Mouse (Mus musculus): Measurements from ENCODE around the gene Tcp11l1. TPM values are rescaled to one million over a fixed set of nuclear protein-coding genes. Genes with fewer than 3 reads are reported as not detected.

Tcp11l1 gene
- polyA plus RNA-seq, 1 experiment from 2014 or later, result 68.4 TPM

DNA sequence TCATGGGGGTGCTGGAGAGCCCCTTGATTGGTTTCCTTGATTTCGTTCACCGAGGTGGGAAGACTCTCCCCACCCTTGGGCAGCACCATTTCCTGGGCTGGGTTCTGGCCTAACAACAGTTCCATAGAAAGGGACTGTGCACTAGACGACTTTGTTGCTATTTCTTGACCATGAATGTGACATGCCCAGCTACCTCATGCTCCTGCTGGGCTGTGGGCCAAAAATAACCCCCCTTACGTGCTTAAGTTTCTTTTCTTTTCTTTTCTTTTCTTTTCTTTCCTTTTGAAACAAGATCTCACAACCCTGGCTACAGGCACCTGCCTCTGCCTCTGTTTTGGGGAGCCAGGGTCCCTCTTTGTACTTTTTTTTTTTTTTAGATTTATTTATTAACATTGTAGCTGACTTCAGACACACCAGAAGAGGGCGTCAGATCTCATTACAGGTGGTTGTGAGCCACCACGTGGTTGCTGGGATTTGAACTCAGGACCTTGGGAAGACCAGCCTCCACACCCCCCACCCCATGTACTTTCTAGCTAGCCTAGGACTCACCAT is 2.1 kb downstream of the Tcp11l1 start:
- ATAC-seq (ENCODE audit: low FRiP score, low read depth), result no peak

DNA sequence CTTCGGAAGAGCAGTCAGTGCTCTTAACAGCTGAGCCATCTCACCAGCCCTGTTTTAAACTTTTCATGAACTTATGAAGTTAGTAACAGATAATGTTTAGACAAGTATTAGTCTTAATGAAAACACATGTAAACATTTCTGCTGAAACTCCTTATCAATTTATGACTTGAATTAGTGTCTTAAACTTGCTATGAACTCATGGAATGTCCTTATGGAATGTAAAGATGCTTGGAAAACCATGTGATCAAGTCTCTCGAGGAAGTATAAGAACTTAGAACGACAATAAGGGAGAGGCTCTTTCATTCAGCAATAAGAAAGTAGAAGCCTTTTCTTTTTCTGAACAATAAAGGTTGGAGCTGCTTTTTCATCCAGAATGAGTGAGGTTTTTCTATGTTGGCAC is 7.6 kb downstream of the Tcp11l1 start:
- Histone ChIP-seq H3K27ac (replicated peaks) (no peak overlapping the region), H3K4me3 (no peak overlapping the region), H3K4me1 (no peaks in the 10 kb centered on the region; the same call in 1 of the 2 replicates), H3K27me3 (no peaks in the 10 kb centered on the region), H3K4me2 (replicated peaks) (no peak overlapping the region), H3K9ac (replicated peaks) (no peak overlapping the region), H3K9me3 (no peaks in the 10 kb centered on the region), H3K36me3 (peaks cover 22% of the 10 kb centered on the region)
- 88% methylated on average over 3 of the region's 3 CpGs for WGBS
- no peak for ATAC-seq (ENCODE audit: low FRiP score, low read depth)

More for the DNA sequence above, 2.1 kb downstream of the Tcp11l1 start:
- WGBS, result 75% methylated on average over 6 of the region's 6 CpGs
- H3K4me3 ChIP-seq, result no peak overlapping the region
- H3K9me3 ChIP-seq, result no peaks in the 10 kb centered on the region
- H3K4me2 ChIP-seq (replicated peaks), result no peak overlapping the region
- peaks cover 20% of the 10 kb centered on the region for H3K4me1 ChIP-seq
- 0 out of 2 replicates have a peak overlapping the region, but pooled peaks have one; percentile 15 for H3K27ac ChIP-seq (replicated peaks)
- peaks cover 7% of the 10 kb centered on the region for H3K27me3 ChIP-seq
- no peak overlapping the region for H3K9ac ChIP-seq (replicated peaks)
- H3K36me3 ChIP-seq, result peaks cover 14% of the 10 kb centered on the region

DNA sequence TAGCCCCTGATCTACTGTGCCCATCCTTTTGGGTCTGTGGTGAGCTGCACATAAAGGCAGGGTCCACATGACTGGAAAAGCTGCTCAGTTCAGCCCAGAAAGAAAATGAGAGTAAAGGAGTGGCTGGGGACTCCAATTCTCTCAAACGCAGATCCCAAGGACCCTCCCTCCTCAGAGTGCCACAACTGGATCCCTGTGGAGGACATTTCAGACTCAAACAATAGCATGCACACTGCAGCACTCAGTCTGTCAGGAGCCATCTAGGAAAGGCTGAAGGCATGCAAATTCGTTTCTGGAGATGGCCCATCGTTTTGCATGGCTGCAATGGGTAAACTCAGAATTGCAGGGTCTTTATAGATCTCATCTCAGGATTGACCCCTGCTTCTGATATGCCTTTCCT is 8.8 kb downstream of the Tcp11l1 start:
- Histone ChIP-seq H3K27ac (replicated peaks) (no peak overlapping the region), H3K4me3 (no peak overlapping the region), H3K9ac (replicated peaks) (no peak overlapping the region), H3K9me3 (no peaks in the 10 kb centered on the region), H3K4me2 (replicated peaks) (no peak overlapping the region), H3K4me1 (no peaks in the 10 kb centered on the region; the same call in 1 of the 2 replicates), H3K27me3 (no peaks in the 10 kb centered on the region), H3K36me3 (peaks cover 18% of the 10 kb centered on the region)
- 66% methylated on average over 3 of the region's 3 CpGs for WGBS
- ATAC-seq (ENCODE audit: low FRiP score, low read depth), result no peak

DNA sequence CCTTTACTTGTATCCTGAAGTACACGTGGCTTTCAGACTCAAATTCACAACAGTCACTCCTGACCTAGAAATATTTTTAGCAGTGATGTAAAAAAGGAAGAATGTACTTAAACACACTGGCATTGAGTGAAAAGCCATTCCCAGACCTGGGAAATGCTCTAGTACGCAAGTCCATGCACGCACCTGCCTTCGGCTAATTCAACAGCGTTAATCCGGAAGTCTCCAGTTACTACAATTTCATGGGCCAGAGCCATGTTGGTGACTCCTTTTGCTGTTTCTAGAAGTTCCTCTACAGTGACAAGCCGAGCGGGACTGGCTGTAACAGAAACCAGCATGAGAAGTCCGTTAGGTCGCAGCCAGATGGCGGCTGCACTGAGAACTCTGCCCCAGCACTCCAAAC is 12.3 kb downstream of the Tcp11l1 start:
- H3K9ac ChIP-seq (replicated peaks), result no peak overlapping the region
- peaks cover 13% of the 10 kb centered on the region; the same call in 1 of the 2 replicates for H3K36me3 ChIP-seq
- no peaks in the 10 kb centered on the region for H3K27me3 ChIP-seq
- 90% methylated on average over 11 of the region's 11 CpGs for WGBS
- no peak for ATAC-seq (ENCODE audit: low FRiP score, low read depth)
- H3K4me3 ChIP-seq, result no peak overlapping the region
- H3K9me3 ChIP-seq, result no peaks in the 10 kb centered on the region
- H3K4me2 ChIP-seq (replicated peaks), result no peak overlapping the region
- H3K27ac ChIP-seq (replicated peaks), result no peak overlapping the region
- no peaks in the 10 kb centered on the region for H3K4me1 ChIP-seq

DNA sequence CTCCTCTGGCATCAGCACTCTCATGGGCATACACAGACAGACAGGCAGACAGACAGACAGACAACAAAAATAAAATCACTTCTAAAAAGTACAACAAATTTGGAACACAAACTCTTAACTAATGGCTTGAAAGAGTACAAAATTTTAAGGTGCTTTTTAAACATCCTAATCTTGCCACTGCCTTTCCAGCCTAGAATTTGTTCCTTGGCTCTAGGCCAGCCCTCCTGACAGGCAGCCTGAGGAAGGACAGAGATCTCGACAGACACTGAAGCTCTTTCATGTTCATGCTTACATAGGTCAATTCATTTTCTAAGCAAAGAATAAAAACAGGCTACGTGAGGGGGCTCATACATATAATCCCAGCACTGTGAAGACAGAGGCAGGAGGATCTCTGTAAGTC is 19.4 kb downstream of the Tcp11l1 start:
- H3K36me3 ChIP-seq, result peaks cover 4% of the 10 kb centered on the region; the same call in 1 of the 2 replicates
- no peak overlapping the region for H3K9ac ChIP-seq (replicated peaks)
- no peak for ATAC-seq (ENCODE audit: low FRiP score, low read depth)
- no peak overlapping the region for H3K27ac ChIP-seq (replicated peaks)
- 83% methylated on average over 2 of the region's 2 CpGs for WGBS
- H3K4me2 ChIP-seq (replicated peaks), result no peak overlapping the region
- H3K9me3 ChIP-seq, result no peaks in the 10 kb centered on the region
- H3K4me3 ChIP-seq, result no peak overlapping the region
- H3K27me3 ChIP-seq, result no peaks in the 10 kb centered on the region
- H3K4me1 ChIP-seq, result no peaks in the 10 kb centered on the region

DNA sequence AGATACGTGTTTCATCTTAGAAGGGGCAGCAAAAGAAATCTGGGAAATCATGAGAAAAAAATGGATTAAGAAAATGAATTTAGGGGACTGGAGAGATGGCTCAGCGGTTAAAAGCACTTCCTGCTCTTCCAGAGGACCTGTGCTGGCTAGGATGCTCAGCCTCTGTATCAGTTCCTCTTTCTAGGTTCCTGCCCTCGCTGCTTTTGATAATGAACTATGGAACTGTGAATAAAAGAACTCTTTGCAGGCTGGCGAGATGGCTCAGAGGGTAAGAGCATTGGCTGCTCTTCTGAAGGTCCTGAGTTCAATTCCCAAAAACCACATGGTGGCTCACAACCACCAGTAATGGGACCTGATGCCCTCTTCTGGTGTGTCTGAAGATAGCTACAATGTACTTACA is 21.2 kb downstream of the Tcp11l1 start:
- Histone ChIP-seq H3K9me3 (no peaks in the 10 kb centered on the region), H3K4me1 (no peaks in the 10 kb centered on the region), H3K4me3 (no peak overlapping the region), H3K36me3 (no peaks in the 10 kb centered on the region), H3K4me2 (replicated peaks) (no peak overlapping the region), H3K27ac (replicated peaks) (no peak overlapping the region), H3K9ac (replicated peaks) (no peak overlapping the region), H3K27me3 (no peaks in the 10 kb centered on the region)
- no peak for ATAC-seq (ENCODE audit: low FRiP score, low read depth)
- 83% methylated on average over 4 of the region's 4 CpGs for WGBS

DNA sequence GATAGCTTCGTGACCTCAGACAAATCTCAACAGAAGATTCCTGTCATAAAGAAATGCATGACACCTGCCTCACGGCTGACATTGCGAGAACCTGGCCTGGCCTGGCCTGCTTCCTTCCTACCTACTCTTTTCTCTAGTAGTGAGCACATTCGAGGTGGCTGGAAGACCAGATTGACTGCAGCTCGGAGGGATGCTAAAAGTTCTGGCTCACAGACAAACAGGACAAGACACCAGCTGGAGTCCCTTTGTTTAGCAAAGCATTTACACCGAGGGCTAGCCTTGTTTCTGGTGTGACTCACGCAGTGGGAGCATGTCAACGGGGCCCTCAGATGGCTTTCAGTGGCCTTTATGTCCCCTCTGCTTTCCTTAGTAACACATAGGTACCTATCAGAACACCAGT is 23.2 kb downstream of the Tcp11l1 start:
- WGBS, result 82% methylated on average over 8 of the region's 8 CpGs
- Histone ChIP-seq H3K4me1 (peaks cover 6% of the 10 kb centered on the region; the same call in 1 of the 2 replicates), H3K9ac (replicated peaks) (no peak overlapping the region), H3K36me3 (peaks cover 9% of the 10 kb centered on the region), H3K27ac (replicated peaks) (no peak overlapping the region), H3K27me3 (no peaks in the 10 kb centered on the region), H3K4me2 (replicated peaks) (no peak overlapping the region), H3K4me3 (no peak overlapping the region), H3K9me3 (no peaks in the 10 kb centered on the region)
- no peak for ATAC-seq (ENCODE audit: low FRiP score, low read depth)

DNA sequence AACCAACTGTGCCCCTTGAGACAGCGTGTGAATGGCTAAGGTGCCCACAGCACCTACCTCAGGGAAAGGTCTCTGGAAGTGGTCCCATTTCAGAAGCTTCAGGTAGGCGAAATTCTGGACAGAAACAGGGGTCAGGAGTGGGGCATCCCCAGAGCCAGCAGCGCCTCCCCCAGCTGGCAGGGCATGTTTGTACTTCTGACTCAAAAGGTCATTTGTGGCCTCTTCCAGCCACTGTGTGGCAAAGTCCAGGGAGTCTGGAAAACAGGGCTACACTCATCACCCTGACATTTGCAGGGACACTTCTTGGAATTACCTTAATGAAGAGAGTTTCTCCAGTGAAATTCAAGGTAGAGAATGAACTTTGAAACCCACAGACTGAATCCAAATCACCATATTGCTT is 23.6 kb downstream of the Tcp11l1 start:
- H3K4me3 ChIP-seq, result no peak overlapping the region
- H3K27ac ChIP-seq (replicated peaks), result no peak overlapping the region
- WGBS, result 80% methylated on average over 3 of the region's 3 CpGs
- peaks cover 6% of the 10 kb centered on the region; the same call in 1 of the 2 replicates for H3K4me1 ChIP-seq
- no peak overlapping the region for H3K9ac ChIP-seq (replicated peaks)
- peaks cover 13% of the 10 kb centered on the region for H3K36me3 ChIP-seq
- no peak for ATAC-seq (ENCODE audit: low FRiP score, low read depth)
- no peaks in the 10 kb centered on the region for H3K27me3 ChIP-seq
- H3K4me2 ChIP-seq (replicated peaks), result no peak overlapping the region
- H3K9me3 ChIP-seq, result no peaks in the 10 kb centered on the region

DNA sequence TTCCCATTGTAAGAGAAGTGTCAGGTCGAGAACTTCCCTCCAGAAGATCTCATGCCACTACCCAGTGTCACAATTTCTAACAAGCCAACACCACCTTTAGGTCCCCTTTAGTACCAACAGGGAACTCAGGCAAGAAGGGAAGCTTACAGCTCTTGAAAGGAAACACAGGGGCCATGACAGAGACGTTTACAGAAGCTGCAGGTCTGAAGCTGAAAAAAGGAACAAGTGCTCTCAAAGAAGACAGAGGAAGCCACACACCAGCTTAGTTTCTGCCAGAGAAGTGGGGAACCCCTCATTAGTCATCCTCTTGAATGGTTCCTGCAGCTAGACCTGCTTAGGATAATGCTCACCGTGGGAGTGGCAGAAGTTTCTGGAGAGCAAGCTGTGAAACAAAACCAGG is 24.7 kb downstream of the Tcp11l1 start:
- Histone ChIP-seq H3K27me3 (no peaks in the 10 kb centered on the region), H3K4me1 (peaks cover 6% of the 10 kb centered on the region; the same call in 1 of the 2 replicates), H3K9ac (replicated peaks) (no peak overlapping the region), H3K4me3 (no peak overlapping the region), H3K4me2 (replicated peaks) (no peak overlapping the region), H3K36me3 (peaks cover 17% of the 10 kb centered on the region), H3K9me3 (no peaks in the 10 kb centered on the region), H3K27ac (replicated peaks) (no peak overlapping the region)
- WGBS, result 73% methylated on average over 3 of the region's 3 CpGs
- ATAC-seq (ENCODE audit: low FRiP score, low read depth), result no peak

DNA sequence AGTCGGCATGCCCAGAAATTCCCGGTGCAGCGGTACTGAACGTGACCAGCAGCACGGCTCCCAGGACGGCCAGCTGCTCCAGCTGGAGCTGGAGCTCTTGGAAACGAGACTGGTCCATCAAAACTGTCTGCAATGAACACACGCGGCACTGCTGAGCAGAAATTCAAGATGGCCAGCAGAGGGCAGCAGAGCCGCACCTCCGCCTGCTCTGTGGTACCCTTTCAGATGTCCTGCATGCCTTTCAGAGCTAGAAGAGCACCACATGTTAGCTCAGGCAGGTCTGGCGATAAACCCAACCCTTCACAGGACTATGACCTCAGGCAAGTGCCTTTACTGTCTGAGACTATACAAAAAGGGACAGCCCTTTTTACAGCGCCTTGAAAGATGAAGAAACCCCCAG is 26.6 kb downstream of the Tcp11l1 start:
- peak; percentile 89 for ATAC-seq (ENCODE audit: low FRiP score, low read depth)
- peaks cover 36% of the 10 kb centered on the region for H3K36me3 ChIP-seq
- WGBS, result 10% methylated on average over 13 of the region's 13 CpGs

DNA sequence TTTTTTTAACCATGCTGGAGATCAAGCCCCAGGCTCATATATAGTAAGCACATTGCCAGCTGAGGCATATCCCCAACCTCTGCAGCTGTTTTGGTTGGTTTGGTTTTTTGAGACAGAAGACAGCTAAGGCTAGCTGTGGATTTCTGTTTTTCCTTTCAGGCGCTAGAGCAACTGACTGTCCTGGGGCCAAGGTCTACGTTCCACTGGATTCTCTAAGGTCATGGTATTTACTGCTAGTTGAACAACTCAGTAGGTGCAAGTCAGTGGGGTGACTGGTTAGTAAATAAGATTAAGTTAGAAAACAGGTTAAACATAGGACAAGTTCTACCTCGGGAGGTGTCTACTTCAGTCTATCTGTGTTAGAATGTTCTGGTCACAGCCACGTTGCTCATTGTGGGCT is 27.2 kb downstream of the Tcp11l1 start:
- 92% methylated on average over 4 of the region's 4 CpGs for WGBS

More for the DNA sequence above, 26.6 kb downstream of the Tcp11l1 start:
- Histone ChIP-seq H3K27ac (replicated peaks) (no peak overlapping the region), H3K4me3 (no peak overlapping the region), H3K4me1 (peaks cover 6% of the 10 kb centered on the region; the same call in 1 of the 2 replicates), H3K27me3 (no peaks in the 10 kb centered on the region), H3K9ac (replicated peaks) (no peak overlapping the region), H3K9me3 (no peaks in the 10 kb centered on the region), H3K4me2 (replicated peaks) (no peak overlapping the region)

DNA sequence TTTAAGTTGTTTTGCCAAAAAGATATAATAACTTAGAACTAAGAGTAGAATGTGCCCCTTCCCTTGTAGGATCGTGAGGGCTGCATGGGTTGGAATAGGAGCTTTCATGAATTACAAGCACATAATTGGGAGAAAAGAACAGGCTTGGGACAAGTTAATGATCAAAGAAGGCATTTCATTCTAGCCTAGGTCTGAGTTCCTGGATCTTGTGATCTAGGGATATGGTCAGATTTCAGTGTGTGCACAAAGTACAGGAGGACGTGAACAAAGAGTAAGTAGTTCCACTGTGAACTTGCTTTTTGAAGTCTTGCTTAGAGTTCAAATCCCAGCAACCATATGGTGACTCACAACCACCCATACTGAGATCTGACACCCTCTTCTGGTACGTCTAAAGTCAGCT is 34.6 kb downstream of the Tcp11l1 start:
- Histone ChIP-seq H3K4me3 (no peak overlapping the region), H3K4me2 (replicated peaks) (no peak overlapping the region), H3K9me3 (no peaks in the 10 kb centered on the region), H3K9ac (replicated peaks) (no peak overlapping the region), H3K4me1 (no peaks in the 10 kb centered on the region), H3K36me3 (peaks cover 36% of the 10 kb centered on the region), H3K27ac (replicated peaks) (no peak overlapping the region), H3K27me3 (no peaks in the 10 kb centered on the region)
- no peak for ATAC-seq (ENCODE audit: low FRiP score, low read depth)
- WGBS, result 85% methylated on average over 3 of the region's 3 CpGs

More for the DNA sequence above, 27.2 kb downstream of the Tcp11l1 start:
- no peak for ATAC-seq (ENCODE audit: low FRiP score, low read depth)
- H3K27ac ChIP-seq (replicated peaks), result no peak overlapping the region
- no peaks in the 10 kb centered on the region for H3K9me3 ChIP-seq
- peaks cover 39% of the 10 kb centered on the region for H3K36me3 ChIP-seq
- H3K9ac ChIP-seq (replicated peaks), result no peak overlapping the region
- no peak overlapping the region for H3K4me3 ChIP-seq
- H3K27me3 ChIP-seq, result no peaks in the 10 kb centered on the region
- peaks cover 6% of the 10 kb centered on the region; the same call in 1 of the 2 replicates for H3K4me1 ChIP-seq
- H3K4me2 ChIP-seq (replicated peaks), result no peak overlapping the region

DNA sequence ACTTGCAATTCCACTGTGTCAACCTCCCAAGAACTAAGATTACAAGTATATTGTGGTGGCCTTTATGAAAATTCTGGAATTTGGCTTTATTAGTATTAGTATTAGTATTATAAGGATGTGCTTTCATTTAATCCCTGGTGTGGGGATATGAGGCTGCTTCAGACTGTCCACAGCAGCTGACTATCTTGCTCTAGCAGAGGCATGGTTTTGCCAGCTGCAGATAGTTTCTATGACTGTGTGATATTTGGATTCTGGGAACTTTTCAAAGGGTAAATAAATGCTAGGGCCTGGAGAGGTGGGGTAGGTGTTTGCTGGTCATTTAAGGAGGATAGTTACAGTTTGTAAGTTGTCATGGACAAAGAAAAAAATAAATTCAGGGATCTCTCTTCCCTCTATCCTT is 40.2 kb downstream of the Tcp11l1 start:
- H3K27me3 ChIP-seq, result no peaks in the 10 kb centered on the region
- no peaks in the 10 kb centered on the region for H3K4me1 ChIP-seq
- peaks cover 9% of the 10 kb centered on the region; the same call in 1 of the 2 replicates for H3K36me3 ChIP-seq
- no peak overlapping the region for H3K4me3 ChIP-seq
- H3K9me3 ChIP-seq, result no peaks in the 10 kb centered on the region
- no peak overlapping the region for H3K27ac ChIP-seq (replicated peaks)
- no peak for ATAC-seq (ENCODE audit: low FRiP score, low read depth)
- H3K9ac ChIP-seq (replicated peaks), result no peak overlapping the region
- no peak overlapping the region for H3K4me2 ChIP-seq (replicated peaks)
